Mouse (Mus musculus) embryonic facial prominence, embryonic 13.5 days (tissue): ENCODE data around the gene Prmt7. TPM values are rescaled to one million over a fixed set of nuclear protein-coding genes. Genes with fewer than 3 reads are reported as not detected.
A peak's percentile ranks its signal among the peaks of the same experiment; 100 is the strongest.

Source experiments
- ATAC-seq: fragments of 200-750 bp; cut with Nextera tagmentation; 2 replicates; pipeline ENCODE4 v1.8.0; 2017; ENCODE audit warnings: low read depth; ENCODE audit not compliant: insufficient number of reproducible peaks, insufficient read depth, low FRiP score, low TSS enrichment
- H3K27ac ChIP-seq: fragments of 300-500 bp; sonication (generic); 2 replicates; pipeline ENCODE4 v1.5.1; 2015; ENCODE audit warnings: moderate library complexity, mild to moderate bottlenecking, inconsistent platforms
- H3K27me3 ChIP-seq: fragments of 300-500 bp; sonication (generic); 2 replicates; pipeline ENCODE4 v1.6.1; 2015; ENCODE audit warnings: mild to moderate bottlenecking, inconsistent platforms
- H3K36me3 ChIP-seq: fragments of 300-500 bp; sonication (generic); 2 replicates; pipeline ENCODE4 v1.6.1; 2015; ENCODE audit warnings: mild to moderate bottlenecking, inconsistent platforms
- H3K4me1 ChIP-seq: fragments of 300-500 bp; sonication (generic); 2 replicates; pipeline ENCODE4 v1.6.1; 2015; ENCODE audit warnings: inconsistent platforms
- H3K4me2 ChIP-seq: fragments of 300-500 bp; sonication (generic); 2 replicates; pipeline ENCODE4 v1.6.1; 2015; ENCODE audit warnings: moderate library complexity, mild to moderate bottlenecking, inconsistent platforms
- H3K4me3 ChIP-seq: fragments of 300-500 bp; sonication (generic); 2 replicates; pipeline ENCODE4 v1.5.1; 2015; ENCODE audit warnings: mild to moderate bottlenecking, inconsistent platforms
- H3K9ac ChIP-seq: fragments of 300-500 bp; sonication (generic); 2 replicates; pipeline ENCODE4 v1.6.1; 2015; ENCODE audit warnings: mild to moderate bottlenecking, inconsistent platforms
- H3K9me3 ChIP-seq: fragments of 300-500 bp; sonication (generic); 2 replicates; pipeline ENCODE4 v1.6.1; 2016; ENCODE audit warnings: inconsistent platforms
- WGBS: fragments of 180-500 bp; shearing (Covaris S2); methylation state at CpG from one replicate; pipeline ENCODE4 v1.1.7; 2015; ENCODE audit warnings: mixed read lengths; 5-methylcytosine and 5-hydroxymethylcytosine counted together
- polyA plus RNA-seq: library from polyadenylated mRNA; unstranded; fragments of >200 nt; fragmentation: Nextera tagmentation; extraction: Ambion mirVana; gene quantifications from 2 replicates; pipeline ENCODE4 v1.2.1, GENCODE M21; 2015

The Prmt7 gene
- 45.0 and 49.4 TPM in 2 replicates for polyA plus RNA-seq

DNA sequence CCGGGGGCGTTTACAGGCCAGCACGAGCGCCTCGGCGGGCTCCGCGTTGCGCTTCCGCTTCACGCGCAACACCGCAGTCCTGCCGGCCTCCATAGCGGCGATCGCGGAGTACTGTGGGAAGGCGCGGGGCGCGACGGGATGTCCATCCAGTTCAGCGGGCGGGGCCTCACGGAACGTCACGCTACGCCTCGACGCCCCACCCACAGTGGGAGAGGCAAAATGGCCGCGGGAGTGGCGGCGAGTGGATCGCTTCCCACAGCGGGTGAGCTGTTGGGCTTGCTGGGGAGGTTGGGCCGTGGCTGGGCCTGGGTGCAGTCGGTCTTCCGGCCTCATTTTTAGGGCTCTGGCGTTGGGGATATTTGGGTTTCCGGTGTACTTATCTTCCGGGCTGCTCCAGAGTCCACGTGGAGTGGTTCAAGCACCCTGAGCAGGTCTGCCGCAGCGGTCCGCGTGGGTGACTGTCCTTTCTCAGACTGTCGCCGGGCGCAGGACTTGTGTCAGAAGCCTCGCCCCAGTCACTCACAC lies at the start of gene Prmt7, which contains the start of gene Slc7a6os:
Gene Prmt7 (plus strand): TSS at position 116 of the 525 bp plus-strand sequence.
Gene Slc7a6os (minus strand): TSS at position 115 of the 525 bp plus-strand sequence.
- under 1% methylated on average over 52 of the region's 52 CpGs for WGBS
- peak within 1 kb of the TSS; percentile 94 for H3K9ac ChIP-seq
- H3K9me3 ChIP-seq: no peaks in the 10 kb centered on the region
- peak within 1 kb of the TSS; percentile 79 for H3K4me2 ChIP-seq
- peak within 1 kb of the TSS; percentile 85 for H3K4me3 ChIP-seq
- H3K27ac ChIP-seq: peak within 1 kb of the TSS; percentile 95
- H3K4me1 ChIP-seq: peaks cover 19% of the 10 kb centered on the region
- ATAC-seq: peak; percentile 98
- H3K27me3 ChIP-seq: no peaks in the 10 kb centered on the region
- peaks cover 48% of the 10 kb centered on the region for H3K36me3 ChIP-seq

DNA sequence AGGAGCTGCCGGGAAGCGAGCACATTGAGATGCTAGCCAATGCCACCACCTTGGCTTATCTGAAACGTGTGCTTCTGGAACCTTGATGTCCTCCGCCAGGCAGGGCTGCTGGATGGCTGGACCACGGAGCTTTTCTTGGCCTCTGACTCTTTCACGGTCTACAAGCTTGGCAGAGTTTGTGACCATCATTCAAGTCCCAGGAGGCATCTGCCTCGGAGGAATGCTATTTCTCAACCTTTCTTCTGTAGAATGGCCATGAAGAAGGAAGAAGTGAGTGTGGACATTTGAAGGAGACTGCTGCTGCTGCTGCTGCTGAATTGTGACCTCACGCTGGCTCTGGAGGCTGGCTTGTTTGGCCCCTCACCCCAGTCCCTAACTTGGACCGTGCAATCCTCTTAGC lies 47.5 kb upstream of the Prmt7 start:
- Histone ChIP-seq H3K9me3 (no peaks in the 10 kb centered on the region), H3K4me3 (no peak overlapping the region), H3K27ac (no peak overlapping the region), H3K36me3 (peaks cover 61% of the 10 kb centered on the region), H3K4me1 (peaks cover 3% of the 10 kb centered on the region; the same call in 1 of the 2 replicates), H3K27me3 (no peaks in the 10 kb centered on the region), H3K4me2 (no peak overlapping the region), H3K9ac (no peak overlapping the region)
- 91% methylated on average over 9 of the region's 9 CpGs for WGBS
- no peak for ATAC-seq

DNA sequence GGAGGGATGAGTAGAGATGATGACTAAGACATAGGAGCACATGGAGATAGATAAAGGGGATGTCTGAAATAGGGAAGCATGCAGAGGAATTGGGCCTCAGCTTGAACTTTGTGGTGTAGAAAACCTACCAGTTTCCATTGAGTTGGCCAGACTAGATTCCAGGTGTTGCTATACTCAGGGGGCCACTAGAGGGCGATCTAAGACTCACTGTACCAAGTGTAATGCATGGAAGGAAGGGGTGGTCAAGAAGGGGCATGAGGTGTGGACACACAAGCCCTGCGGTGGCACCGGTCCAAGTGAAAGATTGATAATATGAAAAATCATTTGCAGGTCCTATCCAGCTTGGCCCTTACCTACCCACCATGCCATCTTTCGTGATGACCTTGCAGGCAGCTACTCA lies 45.3 kb upstream of the Prmt7 start:
- H3K9ac ChIP-seq: no peak overlapping the region
- H3K27ac ChIP-seq: no peak overlapping the region
- H3K27me3 ChIP-seq: no peaks in the 10 kb centered on the region
- no peak overlapping the region for H3K4me3 ChIP-seq
- no peaks in the 10 kb centered on the region for H3K9me3 ChIP-seq
- H3K4me2 ChIP-seq: no peak overlapping the region
- 54% methylated on average over 4 of the region's 4 CpGs for WGBS
- ATAC-seq: no peak
- peaks cover 13% of the 10 kb centered on the region for H3K4me1 ChIP-seq
- peaks cover 42% of the 10 kb centered on the region for H3K36me3 ChIP-seq

DNA sequence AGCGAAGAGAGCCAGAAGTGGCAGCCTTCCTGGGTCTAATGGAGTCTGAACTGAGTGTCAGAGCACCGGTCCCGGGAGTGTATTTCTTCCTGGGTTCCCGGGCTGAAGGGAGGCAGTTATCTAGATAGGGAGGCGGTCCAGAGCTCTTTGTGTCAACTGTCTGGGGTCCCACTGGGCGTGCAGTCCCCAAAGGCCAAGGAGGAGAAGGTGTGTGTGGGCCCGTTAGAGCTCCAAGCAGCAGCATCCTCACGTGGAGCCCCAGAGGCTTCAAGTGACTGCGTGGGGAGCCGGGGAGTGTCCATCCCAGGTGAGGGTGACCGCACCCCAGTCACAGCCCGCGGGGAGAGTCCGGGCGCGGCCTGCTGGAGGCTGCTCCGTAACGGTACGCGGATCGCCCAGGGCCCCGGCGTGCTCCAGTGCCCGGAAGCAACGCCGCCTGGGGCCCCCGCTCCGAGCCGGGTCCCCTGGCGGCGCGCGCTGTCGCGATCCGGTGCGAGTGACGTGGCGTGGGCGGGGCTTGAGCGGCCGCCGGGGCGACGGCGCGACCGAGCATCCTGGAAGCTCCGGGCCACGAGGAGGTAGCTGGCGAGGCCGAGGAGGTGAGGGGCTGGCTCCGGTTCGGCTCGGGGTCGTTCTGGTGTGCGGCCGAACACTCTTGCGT lies 42.2 kb upstream of the Prmt7 start, which contains the start of gene Slc7a6:
Gene Slc7a6 (plus strand): TSS at position 502 of the 661 bp plus-strand sequence.
- Histone ChIP-seq H3K27me3 (no peaks in the 10 kb centered on the region), H3K9me3 (no peaks in the 10 kb centered on the region), H3K4me3 (peak within 1 kb of the TSS; percentile 84), H3K36me3 (peaks cover 12% of the 10 kb centered on the region), H3K27ac (peak within 1 kb of the TSS; percentile 93), H3K4me2 (peak within 1 kb of the TSS; percentile 84), H3K4me1 (peaks cover 13% of the 10 kb centered on the region), H3K9ac (peak within 1 kb of the TSS; percentile 90)
- under 1% methylated on average over 58 of the region's 59 CpGs for WGBS
- ATAC-seq: peak; percentile 79

DNA sequence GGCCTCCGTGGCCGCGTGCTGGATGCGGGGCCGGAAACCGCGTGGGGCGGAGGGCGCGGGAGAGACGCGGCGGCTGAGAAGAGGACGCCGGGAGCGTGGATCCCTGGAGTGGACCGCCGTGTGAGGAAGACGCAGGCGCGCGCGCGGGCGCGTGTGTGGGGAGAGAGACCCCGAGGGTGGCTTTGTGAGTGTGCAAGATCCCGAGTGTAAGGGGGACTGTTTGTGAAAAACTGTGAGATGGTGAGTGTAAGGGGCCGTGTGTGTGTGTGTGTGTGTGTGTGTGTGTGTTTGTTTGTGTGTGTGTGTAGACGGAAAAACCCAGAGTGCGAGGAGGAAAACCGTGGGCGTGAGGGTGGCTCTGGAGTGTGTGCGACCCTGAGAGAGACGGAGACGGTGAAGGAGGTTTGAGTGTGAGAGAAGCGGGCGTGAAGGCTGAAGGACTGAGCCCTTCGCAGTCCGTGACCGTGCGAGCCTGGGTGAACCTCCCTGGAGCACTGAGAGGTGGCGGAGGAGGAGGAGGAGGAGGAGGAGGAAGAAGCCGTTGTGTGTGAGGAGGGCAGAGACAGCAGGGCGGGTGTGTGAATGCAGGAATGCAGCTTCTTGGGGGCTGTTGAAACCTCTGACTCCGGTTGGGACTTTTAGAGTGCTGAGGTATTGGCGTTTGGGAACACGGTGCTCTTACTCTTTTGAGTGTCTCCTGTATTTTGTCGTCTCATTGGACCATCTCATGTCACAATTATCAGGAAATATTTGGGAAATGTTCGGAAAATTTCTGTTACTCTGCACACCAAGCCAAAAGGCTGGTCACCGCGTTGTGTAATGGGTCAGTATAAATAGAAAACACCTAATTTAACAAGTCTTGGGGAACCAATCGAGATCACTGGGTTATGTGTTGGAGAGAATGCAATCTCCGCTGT lies 41.5 kb upstream of the Prmt7 start:
- no peaks in the 10 kb centered on the region for H3K9me3 ChIP-seq
- H3K4me2 ChIP-seq: peak overlapping the region; percentile 84
- H3K27ac ChIP-seq: peak overlapping the region; percentile 93
- H3K36me3 ChIP-seq: peaks cover 4% of the 10 kb centered on the region
- no peaks in the 10 kb centered on the region for H3K27me3 ChIP-seq
- 2% methylated on average over 54 of the region's 54 CpGs for WGBS
- H3K4me3 ChIP-seq: peak overlapping the region; percentile 84
- H3K9ac ChIP-seq: peak overlapping the region; percentile 90
- peak; percentile 53 for ATAC-seq
- peaks cover 13% of the 10 kb centered on the region for H3K4me1 ChIP-seq

DNA sequence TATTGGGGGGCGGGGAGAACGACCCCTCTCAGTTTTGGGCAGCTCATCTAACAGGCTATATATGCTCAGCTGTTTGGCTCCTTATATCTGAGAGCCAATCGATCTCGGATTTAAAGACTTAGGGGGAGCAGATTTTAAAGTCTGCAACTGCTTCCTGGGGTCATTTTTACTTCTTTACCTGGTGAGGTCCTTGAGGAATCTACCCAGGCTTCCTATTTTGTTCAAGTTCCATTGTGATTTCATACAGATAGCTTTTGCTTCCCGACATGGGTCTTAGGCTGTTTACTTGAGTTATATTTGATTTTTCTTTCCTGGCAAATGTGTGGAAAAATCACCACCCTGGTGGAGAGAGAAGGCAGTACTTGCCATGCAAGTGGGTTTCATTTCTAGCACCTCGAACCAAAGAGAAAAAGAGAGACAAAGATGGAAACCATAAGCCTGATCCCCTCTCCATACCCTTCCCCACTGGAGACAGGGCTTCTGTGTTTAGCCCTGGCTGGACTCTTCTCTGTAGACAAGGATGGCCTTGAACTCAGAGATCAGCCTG lies 40.7 kb upstream of the Prmt7 start:
- Histone ChIP-seq H3K4me1 (peaks cover 13% of the 10 kb centered on the region), H3K9ac (peak overlapping the region; percentile 90), H3K9me3 (no peaks in the 10 kb centered on the region), H3K27ac (peak overlapping the region; percentile 16; the same call in 1 of the 2 replicates), H3K27me3 (no peaks in the 10 kb centered on the region), H3K4me3 (peak overlapping the region; percentile 84), H3K36me3 (no peaks in the 10 kb centered on the region), H3K4me2 (peak overlapping the region; percentile 84)
- WGBS: 32% methylated on average over 6 of the region's 6 CpGs
- ATAC-seq: no peak

DNA sequence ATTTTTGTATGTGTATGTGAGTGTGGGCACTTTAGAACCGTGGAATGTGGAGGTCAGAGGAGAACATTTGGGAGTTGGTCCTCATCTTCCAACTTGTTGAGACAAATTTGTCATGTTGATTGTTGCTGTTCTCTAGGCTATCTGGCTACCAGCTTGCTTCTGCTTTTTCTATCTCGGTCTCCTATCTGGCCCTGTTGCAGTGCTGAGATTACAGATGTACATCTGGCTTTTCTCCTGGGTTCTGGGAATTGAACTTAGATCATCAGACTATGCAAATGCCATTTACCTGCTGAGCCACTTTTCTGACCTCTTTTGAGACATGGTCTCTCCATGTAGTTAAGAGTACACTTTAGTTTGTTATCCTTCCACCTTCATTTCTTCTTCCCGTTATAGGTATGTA lies 37.2 kb upstream of the Prmt7 start:
- H3K4me3 ChIP-seq: no peak overlapping the region
- no peaks in the 10 kb centered on the region for H3K9me3 ChIP-seq
- WGBS: 90% methylated on average over 3 of the region's 3 CpGs
- H3K4me1 ChIP-seq: peaks cover 18% of the 10 kb centered on the region
- H3K27ac ChIP-seq: no peak overlapping the region
- H3K36me3 ChIP-seq: no peaks in the 10 kb centered on the region
- no peaks in the 10 kb centered on the region for H3K27me3 ChIP-seq
- no peak overlapping the region for H3K9ac ChIP-seq
- ATAC-seq: no peak
- H3K4me2 ChIP-seq: no peak overlapping the region

DNA sequence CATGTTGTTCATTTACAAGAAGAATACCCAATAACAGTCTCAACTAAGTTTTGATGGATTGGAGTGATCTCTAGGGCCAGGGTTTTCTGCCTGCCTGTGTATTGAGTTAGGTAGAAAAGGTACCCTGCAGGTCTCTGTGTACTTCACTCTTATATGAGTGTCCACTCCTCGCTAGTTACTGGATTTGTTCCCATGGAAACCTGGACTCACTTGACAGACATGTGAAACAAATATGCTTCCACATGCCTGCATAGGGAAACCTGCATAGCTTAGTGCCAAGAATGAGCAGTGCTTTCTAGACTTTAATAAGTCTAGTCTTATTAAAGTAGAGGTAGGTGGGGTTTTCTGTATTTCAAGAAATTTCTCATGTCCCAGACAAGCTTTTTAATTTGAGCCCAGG lies 33.8 kb upstream of the Prmt7 start:
- Histone ChIP-seq H3K4me2 (no peak overlapping the region), H3K27me3 (no peaks in the 10 kb centered on the region), H3K9ac (no peak overlapping the region), H3K27ac (no peak overlapping the region), H3K4me1 (peaks cover 9% of the 10 kb centered on the region; the same call in 1 of the 2 replicates), H3K4me3 (no peak overlapping the region), H3K36me3 (peaks cover 16% of the 10 kb centered on the region), H3K9me3 (no peaks in the 10 kb centered on the region)
- no peak for ATAC-seq
- 28% methylated on average over 1 of the region's 1 CpGs for WGBS

DNA sequence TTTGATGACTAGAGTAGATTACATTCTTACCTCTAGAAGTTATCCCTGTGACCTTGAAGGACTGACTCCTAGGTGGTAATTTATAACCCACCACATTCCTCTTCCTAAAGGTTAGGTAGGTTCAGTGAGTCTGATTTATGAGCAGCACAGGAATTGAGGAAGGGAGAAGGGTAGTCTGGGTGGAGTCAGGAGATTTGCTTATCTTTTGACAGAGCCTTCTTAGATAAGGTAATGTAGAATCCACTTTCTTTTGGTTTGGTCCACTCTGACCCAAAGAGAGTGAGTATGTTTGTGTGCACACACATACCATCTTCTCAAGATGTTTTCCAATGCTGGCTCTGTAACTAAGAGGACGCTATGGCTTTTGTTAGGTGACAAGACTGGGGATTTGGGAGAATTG lies 33.1 kb upstream of the Prmt7 start:
- peaks cover 9% of the 10 kb centered on the region; the same call in 1 of the 2 replicates for H3K4me1 ChIP-seq
- H3K27ac ChIP-seq: no peak overlapping the region
- peaks cover 23% of the 10 kb centered on the region for H3K36me3 ChIP-seq
- no peaks in the 10 kb centered on the region for H3K9me3 ChIP-seq
- no peaks in the 10 kb centered on the region for H3K27me3 ChIP-seq
- WGBS: 72% methylated on average over 1 of the region's 1 CpGs
- no peak for ATAC-seq
- H3K9ac ChIP-seq: no peak overlapping the region
- H3K4me2 ChIP-seq: no peak overlapping the region
- no peak overlapping the region for H3K4me3 ChIP-seq

DNA sequence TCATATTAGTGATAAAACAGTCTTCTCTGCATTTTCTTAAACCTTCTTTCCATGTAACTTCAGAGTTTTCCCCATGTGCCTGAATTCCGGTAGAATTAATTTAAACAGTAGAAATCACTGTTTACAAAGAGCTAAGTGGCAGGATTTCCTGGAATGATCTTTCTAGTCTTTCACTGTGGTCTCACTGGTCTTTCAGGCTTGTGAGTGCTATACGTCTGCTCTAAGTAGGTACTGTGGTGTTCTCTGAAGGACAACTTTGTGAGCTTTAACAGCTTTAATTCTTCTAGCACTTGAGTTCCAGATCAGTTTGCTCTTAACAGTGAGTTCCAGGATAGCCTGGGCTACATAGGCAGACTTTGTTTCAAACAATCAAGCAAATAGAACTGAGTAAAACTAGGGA lies 32.3 kb upstream of the Prmt7 start:
- H3K9me3 ChIP-seq: no peaks in the 10 kb centered on the region
- WGBS: 71% methylated on average over 2 of the region's 2 CpGs
- peaks cover 9% of the 10 kb centered on the region; the same call in 1 of the 2 replicates for H3K4me1 ChIP-seq
- no peak overlapping the region for H3K27ac ChIP-seq
- peaks cover 27% of the 10 kb centered on the region for H3K36me3 ChIP-seq
- H3K27me3 ChIP-seq: no peaks in the 10 kb centered on the region
- ATAC-seq: no peak
- H3K4me2 ChIP-seq: no peak overlapping the region
- H3K4me3 ChIP-seq: no peak overlapping the region
- no peak overlapping the region for H3K9ac ChIP-seq

DNA sequence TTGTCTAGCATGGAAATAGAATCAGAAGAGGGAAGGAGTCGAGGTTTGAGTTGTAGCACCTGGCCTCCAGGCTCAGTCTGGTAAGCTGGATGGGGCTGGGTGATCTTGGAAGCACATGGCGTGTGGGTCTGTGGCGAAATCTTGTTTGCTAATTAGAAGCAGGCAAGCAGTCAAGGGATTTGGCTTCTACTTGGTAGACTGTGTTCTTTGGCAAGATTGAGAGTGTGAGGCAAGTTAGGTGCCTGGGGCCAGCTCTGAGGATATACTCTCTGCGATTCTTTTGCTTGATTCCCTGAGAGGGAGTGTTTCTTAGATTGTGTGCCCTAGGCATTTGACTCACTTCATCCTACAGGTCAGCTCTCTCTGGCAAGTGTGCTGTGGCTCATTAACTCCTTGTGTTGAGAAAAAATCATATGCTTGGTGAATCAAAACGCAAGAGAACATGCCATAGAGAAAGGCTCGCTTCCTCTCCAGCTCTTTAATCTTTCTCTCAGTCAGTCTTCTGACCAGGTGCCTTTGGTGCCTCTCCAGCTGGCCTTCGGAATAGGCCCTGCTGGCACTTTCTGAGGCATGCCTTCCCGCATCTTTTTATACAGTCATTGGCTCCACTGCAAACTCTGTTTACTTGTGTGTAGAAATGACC lies 25.0 kb upstream of the Prmt7 start:
- ATAC-seq: no peak
- no peak overlapping the region for H3K9ac ChIP-seq
- H3K27ac ChIP-seq: 0 out of 2 replicates have a peak overlapping the region, but pooled peaks have one; percentile 18

More for the DNA sequence above, 25.0 kb upstream of the Prmt7 start:
- Histone ChIP-seq H3K9me3 (no peaks in the 10 kb centered on the region), H3K4me2 (no peak overlapping the region), H3K4me3 (no peak overlapping the region), H3K27me3 (no peaks in the 10 kb centered on the region), H3K36me3 (peaks cover 62% of the 10 kb centered on the region), H3K4me1 (peaks cover 7% of the 10 kb centered on the region; the same call in 1 of the 2 replicates)
- WGBS: 61% methylated on average over 8 of the region's 8 CpGs
